In the genomic region with DNA sequence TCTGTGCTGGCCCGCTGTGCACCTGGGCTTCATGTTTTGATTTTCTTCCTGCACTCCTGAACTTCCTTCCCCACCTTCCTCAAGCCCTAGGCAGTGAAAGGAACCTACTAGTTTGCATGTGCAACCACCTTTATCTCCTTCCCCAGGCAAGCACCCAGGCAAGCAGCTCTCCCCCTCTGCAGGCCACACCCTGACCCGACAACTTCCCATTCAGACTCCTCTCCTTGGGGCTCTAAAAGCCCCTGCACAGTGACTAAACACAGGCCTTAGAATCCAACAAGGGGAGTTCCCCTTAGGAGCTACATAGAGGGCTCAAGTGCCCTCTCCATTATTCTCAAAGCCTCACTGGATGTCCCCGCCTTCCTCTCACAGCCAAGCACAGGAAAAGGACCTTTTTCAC, we compare ENCODE assay signal across 8 mouse cellular contexts. TPM values are rescaled to one million over a fixed set of nuclear protein-coding genes. Genes with fewer than 3 reads are reported as not detected.
DNase-seq lines count a peak whose midpoint lies in the region; ATAC-seq and TF ChIP-seq lines count a peak whose summit lies in the region.

No protein-coding gene starts in this region.

- no peak for DNase-seq in heart, postnatal 4 days
- no peak for DNase-seq in forebrain, postnatal 0 days
- DNase-seq in lung, embryonic 14.5 days, result peak; percentile 33
- peak; percentile 20 to 35 for DNase-seq in spleen, postnatal 14 days (ENCODE audit: low spot score in 2 of 2)
- DNase-seq in gastrocnemius, postnatal 14 days, result no peak
- no peak for DNase-seq in ovary, postnatal 10 days (ENCODE audit: low spot score)
- no peak for DNase-seq in frontal cortex, postnatal 36 days (ENCODE audit: low spot score in 2 of 2)

- H3K4me1 ChIP-seq in heart, embryonic 13.5 days, result peaks cover 58% of the 10 kb centered on the region
- H3K4me1 ChIP-seq in forebrain, postnatal 0 days (ENCODE audit: insufficient read depth), result peaks cover 3% of the 10 kb centered on the region; the same call in 1 of the 2 replicates
- H3K4me1 ChIP-seq in lung, embryonic 14.5 days (ENCODE audit: insufficient read depth), result peaks cover 27% of the 10 kb centered on the region

- H3K27ac ChIP-seq in heart, embryonic 13.5 days (replicated peaks), result peak overlapping the region; percentile 48
- no peak overlapping the region for H3K27ac ChIP-seq in forebrain, postnatal 0 days (ENCODE audit: low read depth, low read length)
- peak overlapping the region; percentile 46; the same call in 1 of the 2 replicates for H3K27ac ChIP-seq in lung, embryonic 14.5 days (ENCODE audit: low read depth)

- TF ChIP-seq CTCF in forebrain, postnatal 0 days (IDR thresholded peaks at IDR 0.05; ENCODE audit: low read depth), result no peak
- TF ChIP-seq CTCF in lung, embryonic 14.5 days (IDR thresholded peaks at IDR 0.05; ENCODE audit: low read depth), result no peak

- H3K4me3 ChIP-seq in heart, embryonic 13.5 days, result peak overlapping the region; percentile 87
- no peak overlapping the region for H3K4me3 ChIP-seq in forebrain, postnatal 0 days (ENCODE audit: low read depth, low read length)
- no peak overlapping the region for H3K4me3 ChIP-seq in lung, embryonic 14.5 days (ENCODE audit: low read depth, low read length)

- no peak for ATAC-seq in heart, embryonic 13.5 days (ENCODE audit: extremely low read depth, insufficient number of reproducible peaks, low FRiP score, low TSS enrichment)
- no peak for ATAC-seq in forebrain, postnatal 0 days
- ATAC-seq in lung, embryonic 14.5 days (ENCODE audit: insufficient read depth), result no peak

- H3K9ac ChIP-seq in heart, embryonic 13.5 days, result peak overlapping the region; percentile 45
- no peak overlapping the region for H3K9ac ChIP-seq in forebrain, postnatal 0 days
- no peak overlapping the region; the same call in 1 of the 2 replicates for H3K9ac ChIP-seq in lung, embryonic 14.5 days

- H3K9me3 ChIP-seq in heart, embryonic 13.5 days, result no peaks in the 10 kb centered on the region
- no peaks in the 10 kb centered on the region for H3K9me3 ChIP-seq in forebrain, postnatal 0 days (ENCODE audit: low read length)
- H3K9me3 ChIP-seq in lung, embryonic 14.5 days (ENCODE audit: low read depth, low read length), result no peaks in the 10 kb centered on the region

- WGBS in heart, embryonic 13.5 days, result 49% methylated on average over 3 of the region's 3 CpGs
- 62% methylated on average over 3 of the region's 3 CpGs for WGBS in forebrain, postnatal 0 days
- 49% methylated on average over 3 of the region's 3 CpGs for WGBS in lung, embryonic 14.5 days

- H3K4me2 ChIP-seq in heart, embryonic 13.5 days, result peak overlapping the region; percentile 93
- peak overlapping the region; percentile 71 for H3K4me2 ChIP-seq in forebrain, postnatal 0 days (ENCODE audit: low read depth)
- peak overlapping the region; percentile 82 for H3K4me2 ChIP-seq in lung, embryonic 14.5 days

- peaks cover 6% of the 10 kb centered on the region for H3K36me3 ChIP-seq in heart, embryonic 13.5 days
- peaks cover 3% of the 10 kb centered on the region; the same call in 1 of the 2 replicates for H3K36me3 ChIP-seq in forebrain, postnatal 0 days (ENCODE audit: insufficient read depth)
- H3K36me3 ChIP-seq in lung, embryonic 14.5 days (ENCODE audit: insufficient read depth), result peaks cover 3% of the 10 kb centered on the region; the same call in 1 of the 2 replicates

- H3K27me3 ChIP-seq in heart, embryonic 13.5 days (replicated peaks), result no peaks in the 10 kb centered on the region
- no peaks in the 10 kb centered on the region for H3K27me3 ChIP-seq in forebrain, postnatal 0 days (ENCODE audit: insufficient read depth, low read length)
- no peaks in the 10 kb centered on the region for H3K27me3 ChIP-seq in lung, embryonic 14.5 days (ENCODE audit: insufficient read depth, low read length)

- intact Hi-C loops in gastrocnemius, postnatal 14 days (cut with DNase I; ENCODE audit: low total_unique reads), result loop anchor here (5.0 kb wide), 1 partner anchor 54 kb away; no protein-coding TSS in a partner anchor

RNA-seq across cellular contexts. Expression of a gene that starts 2.8 kb away (rescaled TPM):
- polyA plus RNA-seq in heart, embryonic 13.5 days (2015; fragmentation: Nextera tagmentation; extraction: Ambion mirVana), result 77.2 TPM in 2 replicates
- total RNA-seq in heart, postnatal 4 days (2021), result 10 to 100 TPM; 52.1 to 52.8 TPM
- 29.5 and 29.8 TPM in 2 replicates for total RNA-seq in forebrain, postnatal 0 days (2014; rRNA removed)
- 17.7 and 25.5 TPM in 2 replicates for polyA plus RNA-seq in forebrain, postnatal 0 days (2015; fragmentation: Nextera tagmentation; extraction: Ambion mirVana)
- polyA plus RNA-seq in lung, embryonic 14.5 days (2014; fragmentation: Nextera tagmentation; extraction: Ambion mirVana), result 73.2 and 76.8 TPM in 2 replicates
- 10 to 100 TPM; 15.6 to 19.2 TPM for total RNA-seq in gastrocnemius, postnatal 14 days (2021)

RNA-seq across cellular contexts. Expression of a gene that starts 36.7 kb away (rescaled TPM):
- polyA plus RNA-seq in heart, embryonic 13.5 days (2015; fragmentation: Nextera tagmentation; extraction: Ambion mirVana), result 17.3 and 18.2 TPM in 2 replicates
- 10 to 100 TPM; 15.9 to 16.0 TPM for total RNA-seq in heart, postnatal 4 days (2021)
- 23.4 and 32.5 TPM in 2 replicates for total RNA-seq in forebrain, postnatal 0 days (2014; rRNA removed)
- polyA plus RNA-seq in forebrain, postnatal 0 days (2015; fragmentation: Nextera tagmentation; extraction: Ambion mirVana), result 7.9 and 24.7 TPM in 2 replicates
- polyA plus RNA-seq in lung, embryonic 14.5 days (2014; fragmentation: Nextera tagmentation; extraction: Ambion mirVana), result 23.1 and 23.2 TPM in 2 replicates
- total RNA-seq in gastrocnemius, postnatal 14 days (2021), result 1 to 10 TPM; 8.9 to 9.3 TPM

RNA-seq across cellular contexts. Expression of a gene that starts 48.7 kb away (rescaled TPM):
- 46.3 and 46.9 TPM in 2 replicates for polyA plus RNA-seq in heart, embryonic 13.5 days (2015; fragmentation: Nextera tagmentation; extraction: Ambion mirVana)
- total RNA-seq in heart, postnatal 4 days (2021), result 10 to 100 TPM; 49.1 to 51.0 TPM
- 76.2 and 105 TPM in 2 replicates for total RNA-seq in forebrain, postnatal 0 days (2014; rRNA removed)
- 38.5 and 54.5 TPM in 2 replicates for polyA plus RNA-seq in forebrain, postnatal 0 days (2015; fragmentation: Nextera tagmentation; extraction: Ambion mirVana)
- 80.8 and 83.1 TPM in 2 replicates for polyA plus RNA-seq in lung, embryonic 14.5 days (2014; fragmentation: Nextera tagmentation; extraction: Ambion mirVana)
- total RNA-seq in gastrocnemius, postnatal 14 days (2021), result 10 to 100 TPM; 25.5 to 25.7 TPM

RNA-seq across cellular contexts. Expression of a gene that starts 48.8 kb away (rescaled TPM):
- 27.4 and 27.9 TPM in 2 replicates for polyA plus RNA-seq in heart, embryonic 13.5 days (2015; fragmentation: Nextera tagmentation; extraction: Ambion mirVana)
- total RNA-seq in heart, postnatal 4 days (2021), result 10 to 100 TPM; 30.4 to 32.3 TPM
- 13.4 and 16.7 TPM in 2 replicates for total RNA-seq in forebrain, postnatal 0 days (2014; rRNA removed)
- polyA plus RNA-seq in forebrain, postnatal 0 days (2015; fragmentation: Nextera tagmentation; extraction: Ambion mirVana), result 8.3 and 8.8 TPM in 2 replicates
- polyA plus RNA-seq in lung, embryonic 14.5 days (2014; fragmentation: Nextera tagmentation; extraction: Ambion mirVana), result 16.5 and 17.5 TPM in 2 replicates
- total RNA-seq in gastrocnemius, postnatal 14 days (2021), result 1 to 10 TPM; 8.3 to 9.6 TPM

Comparison
In these comparisons a context has a peak if more than half of its experiments do, and no peak if none do; other contexts are left out.
1. DNase-seq: peak in lung, embryonic 14.5 days (single experiment) and spleen, postnatal 14 days (2 of 2); none in heart, postnatal 4 days (single experiment), forebrain, postnatal 0 days (single experiment), gastrocnemius, postnatal 14 days (single experiment), ovary, postnatal 10 days (single experiment) and frontal cortex, postnatal 36 days (0 of 2).
2. Peak in every context shown above with its lines, with median percentiles within 50 percentile points of each other: H3K4me2 ChIP-seq.